Mouse (Mus musculus) MEL (cell line): Measurements from ENCODE around the gene Hist2h2aa1.

Experiments
- CHD2 ChIP-seq: IDR thresholded peaks from 2 replicates; pipeline ENCODE4 v1.6.1; 2011; ENCODE audit warnings: low read length, improper control_type of control experiment
- E2F4 ChIP-seq: IDR thresholded peaks from 2 replicates; pipeline ENCODE4 v1.6.1; 2011; ENCODE audit warnings: low read depth, low read length, improper control_type of control experiment, borderline replicate concordance
- RCOR1 ChIP-seq: IDR thresholded peaks from 2 replicates; pipeline ENCODE4 v1.6.1; 2012; ENCODE audit warnings: low read depth, mild to moderate bottlenecking, inconsistent platforms, low read length, improper control_type of control experiment

DNA sequence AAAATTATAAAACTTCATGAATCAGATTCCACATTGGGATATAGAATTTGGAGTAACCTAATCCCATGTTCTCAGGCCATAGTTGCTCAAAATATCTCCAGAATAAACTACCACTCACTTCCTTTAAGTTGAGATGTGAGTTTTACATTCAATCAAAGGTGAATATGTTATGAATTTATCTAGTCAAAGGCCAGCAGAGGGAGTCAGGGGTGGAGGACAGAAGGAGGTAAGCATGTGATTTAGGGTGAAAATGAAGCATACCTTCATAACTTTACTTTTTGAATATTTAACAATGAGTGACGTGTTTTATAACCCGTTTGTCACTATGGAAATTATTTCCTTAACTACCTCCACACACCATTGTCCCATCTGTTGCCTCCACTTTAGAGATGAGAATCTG is 10.4 kb upstream of the Hist2h2aa1 start:
- TF ChIP-seq CHD2 (no peak), E2F4 (no peak), RCOR1 (no peak)
